Mouse (Mus musculus) megakaryocyte-erythroid progenitor cell, adult 5 weeks (primary cell): ENCODE results near the gene Radil. TPM values are rescaled to one million over a fixed set of nuclear protein-coding genes. Genes with fewer than 3 reads are reported as not detected.

Experiments used
- polyA plus RNA-seq: library from polyadenylated mRNA; stranded (reverse); fragments of >175 nt; gene quantifications from 2 replicates; pipeline ENCODE4 v1.2.3, GENCODE M21; 2012

The Radil gene
- polyA plus RNA-seq = 0.01 and 0.08 TPM in 2 replicates

GRCm38 (mm10) chr5:142550706-142551652 lies at the start of gene Radil:
Gene Radil, minus strand, starts transcription at chr5:142551098.

GRCm38 (mm10) chr5:142529915-142530314 lies 21.0 kb downstream of the Radil start, which contains the start of gene Papolb:
Gene Papolb, minus strand, starts transcription at chr5:142530076.

GRCm38 (mm10) chr5:142463461-142464454 lies 87.1 kb downstream of the Radil start, which contains the start of gene Ap5z1:
Gene Ap5z1, plus strand, starts transcription at chr5:142463944.

Other genes starting within 250 kb of the Radil start
- gene Foxk1, start 149.6 kb downstream of the Radil start, polyA plus RNA-seq = 32.9 and 36.0 TPM in 2 replicates
- gene Ap5z1, start 87.2 kb downstream of the Radil start, polyA plus RNA-seq = 56.0 and 57.0 TPM in 2 replicates
- not detected in 2 replicates for gene Papolb, start 21.0 kb downstream of the Radil start, polyA plus RNA-seq
- not detected in 2 replicates for gene Mmd2, start 57.7 kb upstream of the Radil start, polyA plus RNA-seq
- 13.0 and 19.8 TPM in 2 replicates for gene Wipi2, start 76.6 kb upstream of the Radil start, polyA plus RNA-seq
- 0.03 and 0.19 TPM in 2 replicates for gene Slc29a4, start 141.4 kb upstream of the Radil start, polyA plus RNA-seq